Mouse (Mus musculus) lung, adult 18-20 months (tissue): ENCODE data around the gene Cbln3.

Experiments
- DNase-seq, 2 experiments: peaks; one replicate each; pipeline ENCODE4 v3.0.0; 2022; ENCODE audit warnings: mixed read lengths in 2 of 2

Cbln3 gene

GRCm38 (mm10) chr14:55878316-55878940 is 5.8 kb downstream of the Cbln3 start:
- DNase-seq, result no peak

- no peak for DNase-seq
These were observed 6.5 kb downstream of the Cbln3 start for GRCm38 (mm10) chr14:55877469-55878315.

- DNase-seq, result peak; percentile 78 to 79
These were observed 10.2 kb downstream of the Cbln3 start for GRCm38 (mm10) chr14:55873714-55874683.

GRCm38 (mm10) chr14:55873242-55873713 is 10.9 kb downstream of the Cbln3 start:
- no peak for DNase-seq

- no peak for DNase-seq
These were observed 11.6 kb downstream of the Cbln3 start for GRCm38 (mm10) chr14:55872551-55872950.

- no peak for DNase-seq
These were observed 12.2 kb downstream of the Cbln3 start for GRCm38 (mm10) chr14:55872039-55872438.

GRCm38 (mm10) chr14:55869538-55869937 is 14.7 kb downstream of the Cbln3 start:
- DNase-seq, result no peak

GRCm38 (mm10) chr14:55868230-55869026 is 15.8 kb downstream of the Cbln3 start:
- no peak for DNase-seq

GRCm38 (mm10) chr14:55866962-55867361 is 17.2 kb downstream of the Cbln3 start:
- peak in 1 of 2 experiments; percentile 50 for DNase-seq

GRCm38 (mm10) chr14:55863773-55864172 is 20.4 kb downstream of the Cbln3 start:
- peak; percentile 71 to 80 for DNase-seq

- DNase-seq, result no peak
These were observed 21.2 kb downstream of the Cbln3 start for GRCm38 (mm10) chr14:55862970-55863369.

- no peak for DNase-seq
These were observed 22.0 kb downstream of the Cbln3 start for GRCm38 (mm10) chr14:55862186-55862585.

GRCm38 (mm10) chr14:55857588-55857987 is 26.6 kb downstream of the Cbln3 start:
- peak in 1 of 2 experiments; percentile 39 for DNase-seq

GRCm38 (mm10) chr14:55855101-55855561 is 29.1 kb downstream of the Cbln3 start:
- DNase-seq, result peak in 1 of 2 experiments; percentile 35

GRCm38 (mm10) chr14:55854406-55855100 is 29.6 kb downstream of the Cbln3 start:
- peak in 1 of 2 experiments; percentile 18 for DNase-seq

GRCm38 (mm10) chr14:55853621-55854285 is 30.4 kb downstream of the Cbln3 start, which contains the start of gene Nynrin:
Gene Nynrin, plus strand, starts transcription at chr14:55854010.
- peak; percentile 72 to 79 for DNase-seq

- DNase-seq, result no peak
These were observed 31.3 kb downstream of the Cbln3 start for GRCm38 (mm10) chr14:55852646-55853551.

GRCm38 (mm10) chr14:55850885-55851284 is 33.3 kb downstream of the Cbln3 start:
- no peak for DNase-seq
